Mouse (Mus musculus) testis, adult 2 months (tissue): ENCODE data around the gene BC005624. TPM values are rescaled to one million over a fixed set of nuclear protein-coding genes. Genes with fewer than 3 reads are reported as not detected.
A peak's percentile ranks its signal among the peaks of the same experiment; 100 is the strongest.

ENCODE experiments used
- H3K27ac ChIP-seq: fragments of 200-500 bp; 2 replicates; pipeline ENCODE4 v1.5.1; 2012; ENCODE audit warnings: low read depth, low read length; ENCODE audit not compliant: control insufficient read depth, insufficient read depth
- H3K27me3 ChIP-seq: fragments of 200-500 bp; 2 replicates; pipeline ENCODE4 v1.6.1; 2012; ENCODE audit warnings: mild to moderate bottlenecking, low read length, moderate library complexity; ENCODE audit not compliant: control insufficient read depth, insufficient read depth
- H3K36me3 ChIP-seq: fragments of 200-500 bp; 2 replicates; pipeline ENCODE4 v1.6.1; 2012; ENCODE audit warnings: mild to moderate bottlenecking, low read length; ENCODE audit not compliant: control insufficient read depth, insufficient read depth
- H3K4me1 ChIP-seq: fragments of 200-500 bp; 2 replicates; pipeline ENCODE4 v1.6.1; 2012; ENCODE audit warnings: low read length; ENCODE audit not compliant: control insufficient read depth, insufficient read depth
- H3K4me3 ChIP-seq: fragments of 200-500 bp; 2 replicates; pipeline ENCODE4 v1.5.1; 2012; ENCODE audit warnings: low read depth, mild to moderate bottlenecking, low read length, moderate library complexity, mixed read lengths; ENCODE audit not compliant: control insufficient read depth
- CTCF ChIP-seq: fragments of 200-500 bp; IDR thresholded peaks from 2 replicates; pipeline ENCODE4 v1.5.1; 2012; ENCODE audit warnings: low read depth, mild to moderate bottlenecking, inconsistent platforms, low read length, moderate library complexity; ENCODE audit not compliant: control insufficient read depth, insufficient read depth, insufficient replicate concordance
- POLR2A ChIP-seq: fragments of 200-500 bp; IDR thresholded peaks from 2 replicates; pipeline ENCODE4 v1.6.1; 2012; ENCODE audit warnings: low read depth, mild to moderate bottlenecking, inconsistent platforms, low read length, moderate library complexity; ENCODE audit not compliant: control insufficient read depth
- polyA plus RNA-seq: library from polyadenylated mRNA; depleted of rRNA; stranded (reverse); fragments of >200 nt; gene quantifications from 2 replicates; pipeline ENCODE4 v1.2.3, GENCODE M21; 2012

The BC005624 gene
- polyA plus RNA-seq, 1 experiment = 23.7 TPM

DNA sequence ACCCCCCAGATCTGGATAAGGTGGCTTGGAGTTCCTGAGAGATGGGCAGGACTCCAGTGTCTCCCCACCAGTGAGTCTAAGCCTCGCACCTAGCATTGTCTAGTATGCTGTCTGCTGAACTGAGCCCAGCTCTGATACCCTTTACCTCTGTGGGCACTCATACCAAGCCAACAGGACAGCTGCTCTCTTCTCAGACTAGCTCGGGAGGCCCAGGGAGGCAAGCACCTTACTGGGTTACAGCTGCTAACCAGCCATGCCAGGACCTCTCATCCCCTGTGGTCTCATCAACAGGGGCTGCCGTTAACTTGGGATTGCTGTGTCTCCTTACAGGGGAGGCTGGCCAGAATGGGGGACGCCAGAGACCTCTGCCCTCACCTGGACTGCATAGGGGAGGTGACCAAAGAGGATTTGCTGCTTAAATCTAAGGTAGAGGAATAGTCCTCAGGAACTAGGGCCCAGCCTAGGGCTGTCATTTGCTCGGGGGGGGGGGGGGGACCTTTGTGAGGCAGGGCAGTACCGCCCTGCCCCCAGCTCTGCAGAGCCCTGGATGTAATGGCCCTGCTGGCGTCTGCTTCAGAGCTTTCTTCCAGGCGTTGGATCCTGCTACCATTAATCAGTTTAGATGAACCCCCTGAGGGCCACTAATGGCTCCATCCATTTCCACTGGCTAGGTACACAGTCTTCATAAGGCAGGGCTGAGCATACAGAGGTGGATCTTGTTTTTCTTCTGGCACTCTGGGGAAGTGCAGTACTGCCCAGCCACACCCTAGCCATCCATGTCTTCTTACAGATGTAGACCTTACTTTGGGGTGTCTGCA is 16.7 kb upstream of the BC005624 start:
- peaks cover 1% of the 10 kb centered on the region for H3K36me3 ChIP-seq
- no peaks in the 10 kb centered on the region for H3K27me3 ChIP-seq
- TF ChIP-seq POLR2A = no peak
- no peak for TF ChIP-seq CTCF
- peaks cover 9% of the 10 kb centered on the region for H3K4me1 ChIP-seq
- no peak overlapping the region for H3K4me3 ChIP-seq
- H3K27ac ChIP-seq = no peak overlapping the region

DNA sequence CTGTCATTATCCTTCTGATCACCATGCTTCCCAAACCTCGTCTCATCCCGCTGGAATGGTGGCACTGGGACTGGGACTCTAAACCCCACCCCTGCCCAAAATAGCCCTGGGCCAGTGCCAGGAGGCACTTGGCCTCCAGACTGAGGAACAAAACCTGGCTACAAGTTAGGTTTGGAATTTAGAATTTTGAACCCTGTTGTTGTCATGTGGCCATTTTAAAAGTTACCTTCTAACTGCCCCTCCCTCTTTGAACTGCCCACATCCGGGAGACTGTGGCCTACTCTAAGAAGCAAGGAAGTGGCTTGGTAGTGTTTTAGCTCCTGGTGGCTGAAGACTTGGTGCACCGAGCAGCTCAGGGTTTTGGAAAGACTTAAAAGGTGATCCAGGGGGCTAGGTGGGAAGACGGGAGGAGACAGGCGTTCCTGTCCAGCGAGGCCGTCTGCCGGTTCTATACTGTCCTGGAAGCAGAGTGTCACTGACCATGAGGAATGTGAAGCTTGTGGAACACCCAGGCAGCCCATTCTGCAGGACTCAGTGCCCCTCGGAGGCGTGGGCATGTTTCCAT is 13.5 kb upstream of the BC005624 start:
- peak overlapping the region; percentile 46 for H3K27ac ChIP-seq
- H3K27me3 ChIP-seq = no peaks in the 10 kb centered on the region
- H3K4me3 ChIP-seq = peak overlapping the region; percentile 86
- peaks cover 9% of the 10 kb centered on the region for H3K4me1 ChIP-seq
- TF ChIP-seq CTCF (no peak), POLR2A (no peak)
- H3K36me3 ChIP-seq = no peaks in the 10 kb centered on the region; the same call in 1 of the 2 replicates

DNA sequence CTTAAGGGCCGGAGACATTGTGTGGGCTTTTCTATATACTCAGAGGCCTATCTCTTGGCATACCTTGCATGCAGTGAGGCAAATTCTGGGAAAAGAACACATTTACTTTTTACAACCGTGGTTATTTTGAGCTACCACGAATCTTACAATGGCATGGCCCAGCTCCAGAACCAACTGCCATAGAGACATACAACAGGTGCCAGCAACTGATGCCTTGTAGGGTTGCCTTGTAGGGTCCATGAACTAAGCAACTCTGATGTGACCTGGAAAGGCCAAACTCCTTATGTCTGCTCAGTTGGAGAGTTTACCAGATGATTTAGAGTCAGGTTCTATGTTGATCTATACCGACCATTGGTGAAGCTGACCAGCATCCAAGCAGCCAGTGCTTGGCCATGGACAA is 12.9 kb upstream of the BC005624 start:
- peak overlapping the region; percentile 86 for H3K4me3 ChIP-seq
- TF ChIP-seq CTCF (no peak), POLR2A (no peak)
- H3K27ac ChIP-seq = no peak overlapping the region
- H3K27me3 ChIP-seq = no peaks in the 10 kb centered on the region
- H3K36me3 ChIP-seq = no peaks in the 10 kb centered on the region; the same call in 1 of the 2 replicates
- peaks cover 9% of the 10 kb centered on the region for H3K4me1 ChIP-seq

DNA sequence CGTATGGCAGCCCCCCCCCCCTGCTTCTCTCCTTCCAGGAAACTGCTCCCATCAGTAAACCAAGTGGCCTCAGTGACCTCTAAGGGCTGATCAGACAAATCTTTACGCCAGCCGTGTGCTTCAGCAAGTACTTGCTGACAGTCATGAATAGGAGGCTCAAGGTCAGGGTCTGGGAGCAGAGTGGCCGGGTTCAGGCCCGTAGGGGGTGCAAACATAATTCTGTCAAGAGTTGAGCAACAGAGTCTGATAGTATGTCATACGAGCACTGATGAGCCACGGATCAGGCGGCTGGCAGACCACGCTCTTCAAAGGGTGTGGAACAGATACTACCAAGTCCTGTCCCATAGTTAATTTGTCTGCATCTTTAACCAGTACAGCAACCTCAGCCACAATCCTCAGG is 8.2 kb upstream of the BC005624 start:
- no peaks in the 10 kb centered on the region for H3K36me3 ChIP-seq
- H3K27me3 ChIP-seq = no peaks in the 10 kb centered on the region
- H3K4me3 ChIP-seq = no peak overlapping the region
- TF ChIP-seq CTCF = no peak
- TF ChIP-seq POLR2A = no peak
- peaks cover 4% of the 10 kb centered on the region for H3K4me1 ChIP-seq
- no peak overlapping the region for H3K27ac ChIP-seq

DNA sequence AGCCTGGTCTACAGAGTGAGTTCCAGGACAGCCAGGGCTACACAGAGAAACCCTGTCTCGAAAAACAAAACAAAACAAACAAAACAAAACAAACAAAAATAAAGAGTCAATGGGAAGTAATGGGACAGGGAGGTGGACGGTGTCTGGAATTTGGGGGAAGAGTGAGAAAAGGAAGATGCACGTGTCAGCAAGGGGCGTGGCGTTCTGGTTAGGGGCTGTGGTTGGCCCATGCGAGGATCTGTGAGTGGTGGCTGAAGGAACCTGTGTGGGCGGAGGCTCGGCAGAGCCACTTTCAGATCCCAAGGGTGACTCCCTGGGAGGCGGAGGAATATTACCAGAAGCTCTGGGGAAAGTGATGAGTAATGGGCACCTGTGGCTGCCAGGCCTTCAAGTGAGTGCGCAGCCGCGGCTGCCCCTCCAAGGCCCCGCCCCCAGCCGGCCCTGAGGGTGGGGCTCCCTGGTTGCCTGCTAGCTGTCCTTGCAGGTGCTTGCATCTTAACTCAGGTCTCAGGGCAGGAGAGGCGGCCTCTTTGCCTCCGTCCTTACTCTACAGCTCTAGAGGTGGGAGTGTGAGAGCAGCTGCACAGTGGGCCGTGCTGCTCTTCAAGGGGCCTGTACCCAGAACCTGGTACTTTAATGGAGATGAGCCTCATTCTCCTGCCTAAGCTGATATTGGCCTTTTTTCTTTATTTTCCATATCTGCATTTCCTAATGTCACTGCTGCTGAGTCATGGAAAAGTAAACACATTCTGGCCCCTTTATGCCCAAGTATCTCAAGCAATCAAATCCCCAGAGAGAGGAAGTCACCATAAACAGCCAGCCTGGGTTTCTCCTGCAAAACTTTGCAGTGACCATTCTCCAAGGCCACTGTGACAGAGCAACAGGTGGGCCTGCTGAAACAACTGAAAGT is 3.4 kb upstream of the BC005624 start:
- Histone ChIP-seq H3K27me3 (no peaks in the 10 kb centered on the region), H3K4me3 (no peak overlapping the region), H3K4me1 (peaks cover 14% of the 10 kb centered on the region), H3K36me3 (no peaks in the 10 kb centered on the region), H3K27ac (no peak overlapping the region)
- TF ChIP-seq CTCF (no peak), POLR2A (no peak)

DNA sequence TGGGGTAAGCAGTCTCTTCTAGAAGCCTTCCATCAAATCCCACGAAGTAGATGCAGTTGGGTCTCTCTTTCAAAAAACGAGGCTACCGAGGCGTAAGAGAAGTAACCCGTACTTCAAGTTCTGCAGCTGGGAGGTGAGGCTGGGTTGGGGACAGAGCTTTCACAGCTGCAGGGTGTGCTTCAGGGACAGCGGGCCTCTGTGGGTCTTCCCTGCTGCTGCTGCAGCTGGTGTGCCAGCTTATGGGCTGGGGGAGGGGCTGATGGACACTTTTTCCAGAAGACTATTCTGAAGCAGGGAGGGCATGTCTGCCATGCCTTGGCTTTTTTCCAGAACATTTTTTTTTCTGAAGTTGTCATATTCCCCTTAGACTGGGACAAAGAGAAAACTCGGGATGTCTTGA is 1.0 kb upstream of the BC005624 start:
- Histone ChIP-seq H3K4me3 (peak overlapping the region; percentile 97), H3K4me1 (peaks cover 14% of the 10 kb centered on the region), H3K27ac (no peak overlapping the region), H3K36me3 (no peaks in the 10 kb centered on the region), H3K27me3 (no peaks in the 10 kb centered on the region)
- TF ChIP-seq POLR2A (no peak), CTCF (no peak)
